Mouse (Mus musculus) cerebellum, adult 2 months (tissue): ENCODE measurements at regions not wholly inside any gene's neighbourhood (a gene's known extent, or its start where the extent isn't known, plus 50 kb on each side); places are given as distances from the start of the nearest gene placed in this dataset.

ENCODE experiments used
- DNase-seq, 2 experiments: peaks; one replicate each; pipeline ENCODE4 v3.0.0; 2021
- H3K27ac ChIP-seq: fragments of 200-500 bp; 2 replicates; pipeline ENCODE4 v1.5.1; 2012; ENCODE audit warnings: low read length, control low read depth, inconsistent platforms; ENCODE audit not compliant: insufficient read depth
- H3K27me3 ChIP-seq: fragments of 200-500 bp; 2 replicates; pipeline ENCODE4 v1.6.1; 2012; ENCODE audit warnings: inconsistent platforms, mild to moderate bottlenecking, low read length, moderate library complexity; ENCODE audit not compliant: control insufficient read depth, insufficient read depth
- H3K4me1 ChIP-seq: fragments of 200-500 bp; 2 replicates; pipeline ENCODE4 v1.6.1; 2011; ENCODE audit warnings: low read length; ENCODE audit not compliant: control insufficient read depth, insufficient read depth
- H3K4me3 ChIP-seq: fragments of 200-500 bp; replicated peaks from 2 replicates; pipeline ENCODE3; 2011; ENCODE audit warnings: mild to moderate bottlenecking, low read depth, low read length, control low read depth; ENCODE audit not compliant: insufficient read depth
- CTCF ChIP-seq: fragments of 200-500 bp; IDR thresholded peaks from 2 replicates; pipeline ENCODE4 v1.5.1; 2011; ENCODE audit warnings: low read depth, mild to moderate bottlenecking, control low read depth, low read length, moderate library complexity, borderline replicate concordance; ENCODE audit not compliant: insufficient read depth
- POLR2A ChIP-seq: fragments of 200-500 bp; IDR thresholded peaks from 2 replicates; pipeline ENCODE4 v1.6.1; 2011; ENCODE audit warnings: low read length, control low read depth, borderline replicate concordance; ENCODE audit not compliant: insufficient read depth
- WGBS: fragments of 180-500 bp; shearing (Covaris S2); methylation state at CpG from one replicate; pipeline ENCODE4 v1.1.7; 2018; 5-methylcytosine and 5-hydroxymethylcytosine counted together

DNA sequence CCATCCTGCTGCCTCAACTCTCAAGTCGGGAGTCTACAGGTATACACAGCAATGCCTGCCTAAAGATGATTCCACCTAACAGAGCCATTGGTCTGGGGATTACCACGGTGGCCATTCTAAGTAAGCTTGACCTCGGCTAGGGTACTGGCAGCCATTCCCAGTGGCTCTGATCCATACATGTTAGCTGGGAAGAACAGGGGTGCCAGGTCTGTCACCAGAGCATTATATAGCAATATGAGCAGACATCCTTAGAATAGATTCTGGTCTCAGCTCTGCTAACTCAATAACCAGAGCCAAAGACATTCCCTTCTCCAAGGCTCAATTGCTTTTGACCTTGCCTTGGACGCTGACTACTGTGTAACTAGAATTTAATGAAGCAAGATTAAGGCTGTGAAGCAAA, 128.2 kb upstream of the Ces5a start:
- no peak for TF ChIP-seq POLR2A
- TF ChIP-seq CTCF = no peak
- no peaks in the 10 kb centered on the region; the same call in 1 of the 2 replicates for H3K4me1 ChIP-seq
- no peaks in the 10 kb centered on the region for H3K27me3 ChIP-seq
- no peak for DNase-seq
- H3K27ac ChIP-seq = no peak overlapping the region
- H3K4me3 ChIP-seq = no peak overlapping the region
- WGBS = 91% methylated on average over 4 of the region's 4 CpGs

GRCm38 (mm10) chr8:93668306-93668705, 132.7 kb upstream of the Ces5a start:
- Histone ChIP-seq H3K27me3 (no peaks in the 10 kb centered on the region), H3K27ac (no peak overlapping the region), H3K4me1 (no peaks in the 10 kb centered on the region), H3K4me3 (no peak overlapping the region)
- 21% methylated on average over 7 of the region's 7 CpGs for WGBS
- no peak for DNase-seq
- TF ChIP-seq POLR2A (no peak), CTCF (no peak)

DNA sequence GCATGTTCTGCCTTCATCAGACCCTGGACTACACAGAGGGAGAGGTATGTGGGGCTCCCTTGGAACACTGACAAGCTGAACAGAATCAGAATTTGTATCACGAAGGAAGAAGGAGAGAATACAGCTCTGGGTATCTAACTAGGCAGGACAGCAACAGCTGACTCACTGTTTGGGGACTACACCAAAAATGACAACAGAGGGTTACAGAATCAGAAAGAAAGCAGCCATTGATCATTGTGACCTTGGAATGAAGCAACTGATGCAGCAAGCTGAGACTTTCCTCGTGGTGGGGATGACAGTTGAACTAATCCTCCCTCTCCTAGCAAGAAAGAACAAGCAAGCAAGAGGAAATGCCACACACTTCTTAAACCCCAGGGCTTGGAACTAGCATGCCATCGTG, 135.0 kb upstream of the Gnao1 start:
- TF ChIP-seq POLR2A (no peak), CTCF (no peak)
- H3K4me1 ChIP-seq = no peaks in the 10 kb centered on the region
- 65% methylated on average over 3 of the region's 3 CpGs for WGBS
- no peak overlapping the region; the same call in 1 of the 2 replicates for H3K27ac ChIP-seq
- DNase-seq = no peak
- no peaks in the 10 kb centered on the region for H3K27me3 ChIP-seq
- no peak overlapping the region for H3K4me3 ChIP-seq

- Histone ChIP-seq H3K4me1 (no peaks in the 10 kb centered on the region), H3K27me3 (no peaks in the 10 kb centered on the region), H3K27ac (no peak overlapping the region), H3K4me3 (no peak overlapping the region)
- DNase-seq = no peak
- 92% methylated on average over 12 of the region's 12 CpGs for WGBS
- TF ChIP-seq CTCF (no peak), POLR2A (no peak)
Observed at GRCm38 (mm10) chr8:93683773-93684391, 125.9 kb upstream of the Gnao1 start.

- Histone ChIP-seq H3K4me3 (no peak overlapping the region), H3K27me3 (no peaks in the 10 kb centered on the region), H3K27ac (no peak overlapping the region), H3K4me1 (no peaks in the 10 kb centered on the region)
- TF ChIP-seq POLR2A = no peak
- TF ChIP-seq CTCF = no peak
- no peak for DNase-seq
- 96% methylated on average over 6 of the region's 6 CpGs for WGBS
Observed at GRCm38 (mm10) chr8:93684392-93684791, 125.4 kb upstream of the Gnao1 start.

- no peak overlapping the region for H3K27ac ChIP-seq
- no peaks in the 10 kb centered on the region for H3K4me1 ChIP-seq
- no peak for DNase-seq
- H3K4me3 ChIP-seq = no peak overlapping the region
- no peaks in the 10 kb centered on the region for H3K27me3 ChIP-seq
- TF ChIP-seq POLR2A = no peak
- TF ChIP-seq CTCF = no peak
- 63% methylated on average over 7 of the region's 7 CpGs for WGBS
Observed at GRCm38 (mm10) chr8:93688845-93689244, 120.9 kb upstream of the Gnao1 start.

GRCm38 (mm10) chr8:93689832-93690471, 119.8 kb upstream of the Gnao1 start:
- WGBS = 89% methylated on average over 4 of the region's 4 CpGs
- no peak for DNase-seq
- TF ChIP-seq CTCF (no peak), POLR2A (no peak)
- Histone ChIP-seq H3K4me3 (no peak overlapping the region), H3K4me1 (no peaks in the 10 kb centered on the region), H3K27ac (no peak overlapping the region), H3K27me3 (no peaks in the 10 kb centered on the region)

- 71% methylated on average over 2 of the region's 2 CpGs for whole genome bisulfite sequencing
- Histone ChIP-seq H3K4me1 (no peaks in the 10 kb centered on the region), H3K27me3 (no peaks in the 10 kb centered on the region), H3K4me3 (no peak overlapping the region), H3K27ac (no peak overlapping the region)
- TF ChIP-seq POLR2A (no peak), CTCF (no peak)
- no peak for DNase-seq
Observed at GRCm38 (mm10) chr8:93691375-93691774, 118.4 kb upstream of the Gnao1 start.
